ENCODE assay signal across 29 mouse cellular contexts in the genomic region with DNA sequence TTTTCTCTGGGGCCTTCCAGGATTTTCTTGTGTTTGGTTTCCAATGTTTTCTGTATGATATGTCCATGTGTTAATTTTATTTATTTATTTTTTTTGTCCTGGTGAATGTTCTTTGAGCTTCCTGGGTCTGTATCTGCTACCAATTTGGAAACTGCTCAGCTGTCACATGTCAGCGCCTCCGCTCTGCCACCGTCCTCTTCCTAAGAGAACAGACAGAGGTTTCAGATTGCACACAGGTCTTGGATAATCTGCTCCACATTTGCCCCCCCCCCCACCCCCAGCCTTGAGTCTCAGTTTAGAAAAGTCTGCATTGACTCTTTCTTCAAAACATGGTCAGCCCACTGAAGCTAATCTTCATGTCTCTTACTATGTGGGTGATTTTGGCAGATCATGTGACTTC. TPM values are rescaled to one million over a fixed set of nuclear protein-coding genes. Genes with fewer than 3 reads are reported as not detected.
A peak's percentile ranks its signal among the peaks of the same experiment; 100 is the strongest.
DNase-seq lines count a peak whose midpoint lies in the region; ATAC-seq and TF ChIP-seq lines count a peak whose summit lies in the region.
"Had no signal": no experiment of that assay in that cellular context is flagged by ENCODE, and none has a peak within 500 bp of the region (broad histone marks: within the 10 kb centered on the region; RNA-seq: fewer than 3 reads in every experiment).

No protein-coding gene starts in this region.

- no peak for ATAC-seq in heart, embryonic 12.5 days (ENCODE audit: insufficient number of reproducible peaks, low FRiP score)
- ATAC-seq: CD4-positive, CD25-positive, alpha-beta regulatory T cell, adult 4 months; forebrain, embryonic 13.5 days; forebrain, embryonic 16.5 days; intestine, postnatal 0 days had no signal

- no peak for TF ChIP-seq POLR2A in heart, adult 2 months (IDR thresholded peaks at IDR 0.05; ENCODE audit: insufficient read depth, low read depth, low read length)

- H3K36me3 ChIP-seq in heart, embryonic 12.5 days = no peaks in the 10 kb centered on the region
- no peaks in the 10 kb centered on the region for H3K36me3 ChIP-seq in heart, adult 2 months (ENCODE audit: control insufficient read depth, insufficient read depth, low read length)
- no peaks in the 10 kb centered on the region for H3K36me3 ChIP-seq in limb, embryonic 10.5 days
- H3K36me3 ChIP-seq: embryonic facial prominence, embryonic 13.5 days; heart, embryonic 10.5 days; heart, embryonic 15.5 days had no signal

- H3K79me2 ChIP-seq in heart, adult 2 months (replicated peaks; ENCODE audit: control insufficient read depth, insufficient read depth, low read length) = no peaks in the 10 kb centered on the region

- no peak for DNase-seq in heart, adult 2 months
- peak; percentile 34 for DNase-seq in embryo, embryonic 10.5 days (ENCODE audit: low spot score)
- peak; percentile 23 for DNase-seq in embryo, embryonic 11 days
- peak; percentile 23 for DNase-seq in limb, embryonic 10.5 days (ENCODE audit: low spot score)
- DNase-seq in layer of hippocampus, postnatal 10 days (ENCODE audit: low spot score in 2 of 2) = no peak
- DNase-seq: adrenal gland, adult 2 months; adrenal gland, postnatal 14 days; cerebellum, adult 11 months; cerebellum, adult 2 months; cerebellum, adult 9-11 months; cerebellum, postnatal 36 days; gastrocnemius, postnatal 10 days; heart, adult 18-20 months; heart, postnatal 10 days; heart, postnatal 36 days; kidney, adult 2 months had no signal

- peaks cover 5% of the 10 kb centered on the region; the same call in 1 of the 2 replicates for H3K4me1 ChIP-seq in heart, embryonic 12.5 days (replicated peaks)
- no peaks in the 10 kb centered on the region for H3K4me1 ChIP-seq in heart, adult 2 months (ENCODE audit: control insufficient read depth, insufficient read depth, low read length)
- H3K4me1 ChIP-seq in limb, embryonic 10.5 days = peaks cover 14% of the 10 kb centered on the region
- H3K4me1 ChIP-seq: forebrain, embryonic 13.5 days; heart, embryonic 15.5 days had no signal

- WGBS in heart, embryonic 12.5 days = 27% methylated on average over 3 of the region's 3 CpGs
- 46% methylated on average over 3 of the region's 3 CpGs for WGBS in heart, adult 2 months
- 9% methylated on average over 3 of the region's 3 CpGs for WGBS in limb, embryonic 10.5 days

- H3K27ac ChIP-seq in heart, embryonic 12.5 days (ENCODE audit: poor library complexity, severe bottlenecking) = no peak overlapping the region
- no peak overlapping the region for H3K27ac ChIP-seq in heart, adult 2 months
- no peak overlapping the region for H3K27ac ChIP-seq in limb, embryonic 10.5 days
- H3K27ac ChIP-seq: embryonic facial prominence, embryonic 13.5 days; forebrain, embryonic 13.5 days; heart, embryonic 10.5 days; heart, embryonic 15.5 days; hindbrain, embryonic 14.5 days had no signal

- TF ChIP-seq CTCF in heart, adult 2 months (IDR thresholded peaks at IDR 0.05) = no peak

- intact Hi-C loops in heart, adult 2 months (cut with DNase I) = no loop called here

- H3K9me3 ChIP-seq in heart, embryonic 12.5 days (replicated peaks) = no peaks in the 10 kb centered on the region
- H3K9me3 ChIP-seq in limb, embryonic 10.5 days (replicated peaks) = no peaks in the 10 kb centered on the region
- H3K9me3 ChIP-seq: embryonic facial prominence, embryonic 13.5 days; forebrain, embryonic 13.5 days; heart, embryonic 10.5 days; heart, embryonic 15.5 days had no signal

- no peaks in the 10 kb centered on the region for H3K27me3 ChIP-seq in heart, embryonic 12.5 days (replicated peaks)
- no peaks in the 10 kb centered on the region for H3K27me3 ChIP-seq in heart, adult 2 months (ENCODE audit: control insufficient read depth, insufficient read depth, low read length)
- no peaks in the 10 kb centered on the region for H3K27me3 ChIP-seq in limb, embryonic 10.5 days (ENCODE audit: low read depth, poor library complexity, severe bottlenecking)
- H3K27me3 ChIP-seq: embryonic facial prominence, embryonic 13.5 days; forebrain, embryonic 13.5 days; heart, embryonic 15.5 days had no signal

- no peak overlapping the region for H3K4me3 ChIP-seq in heart, embryonic 12.5 days
- H3K4me3 ChIP-seq in heart, adult 2 months = no peak overlapping the region
- no peak overlapping the region for H3K4me3 ChIP-seq in limb, embryonic 10.5 days
- H3K4me3 ChIP-seq: embryonic facial prominence, embryonic 13.5 days; erythroblast, embryonic 14.5 days; forebrain, embryonic 13.5 days; heart, embryonic 10.5 days; heart, embryonic 15.5 days had no signal

- no peak overlapping the region for H3K9ac ChIP-seq in heart, embryonic 12.5 days
- H3K9ac ChIP-seq in heart, adult 2 months (ENCODE audit: low read depth, low read length) = no peak overlapping the region
- H3K9ac ChIP-seq: embryonic facial prominence, embryonic 13.5 days; forebrain, embryonic 13.5 days; heart, embryonic 15.5 days; hindbrain, embryonic 14.5 days had no signal

- TF ChIP-seq EP300 in heart, adult 2 months (IDR thresholded peaks at IDR 0.05; ENCODE audit: insufficient read depth, low read depth, low read length) = no peak

- 0 out of 2 replicates have a peak overlapping the region, but pooled peaks have one; percentile 16 for H3K4me2 ChIP-seq in heart, embryonic 12.5 days
- H3K4me2 ChIP-seq: embryonic facial prominence, embryonic 13.5 days; forebrain, embryonic 13.5 days; heart, embryonic 15.5 days; hindbrain, embryonic 14.5 days had no signal

RNA-seq across cellular contexts. Expression of a gene that starts 10.5 kb away (rescaled TPM):
- 0.03 and 0.26 TPM in 2 replicates for polyA plus RNA-seq in heart, embryonic 12.5 days (2016; fragmentation: Nextera tagmentation; extraction: Ambion mirVana)
- total RNA-seq in heart, adult 2 months (2021) = not detected
- polyA plus RNA-seq in heart, adult 2 months (2012; rRNA removed) = 0.15 and 0.21 TPM in 2 replicates
- polyA plus RNA-seq in limb, embryonic 10.5 days (2016; fragmentation: Nextera tagmentation; extraction: Ambion mirVana) = 0.05 TPM in 1 of 2 replicates, not detected in the other
- 1 to 10 TPM; 2.5 to 2.8 TPM for total RNA-seq in layer of hippocampus, postnatal 10 days (2021)
- total RNA-seq: adrenal gland, postnatal 14 days; gastrocnemius, postnatal 4 days; heart, postnatal 10 days; heart, postnatal 36 days; MEL had no signal
- polyA plus RNA-seq: adrenal gland, adult 2 months; C2C12; CD4-positive, CD25-positive, alpha-beta regulatory T cell, adult 4 months; embryonic facial prominence, embryonic 13.5 days; erythroblast, embryonic 14.5 days; forebrain, embryonic 13.5 days; forebrain, embryonic 16.5 days; intestine, postnatal 0 days had no signal

RNA-seq across cellular contexts. Expression of a gene that starts 35.0 kb away (rescaled TPM):
- polyA plus RNA-seq in heart, embryonic 12.5 days (2016; fragmentation: Nextera tagmentation; extraction: Ambion mirVana) = 12.6 and 13.6 TPM in 2 replicates
- 10 to 100 TPM; 26.2 to 29.5 TPM for total RNA-seq in heart, adult 2 months (2021)
- polyA plus RNA-seq in heart, adult 2 months (2012; rRNA removed) = 7.3 and 20.6 TPM in 2 replicates
- 21.7 and 24.6 TPM in 2 replicates for polyA plus RNA-seq in limb, embryonic 10.5 days (2016; fragmentation: Nextera tagmentation; extraction: Ambion mirVana)
- total RNA-seq in layer of hippocampus, postnatal 10 days (2021) = 100 to 1,000 TPM; 136 to 150 TPM

Comparison
In these comparisons a context has a peak if more than half of its experiments do, and no peak if none do; other contexts are left out.
1. DNase-seq: peak in embryo, embryonic 10.5 days (single experiment), embryo, embryonic 11 days (single experiment) and limb, embryonic 10.5 days (single experiment); none in heart, adult 2 months (0 of 2) and layer of hippocampus, postnatal 10 days (0 of 2).